Mouse (Mus musculus): ENCODE results near the gene Rexo2. TPM values are rescaled to one million over a fixed set of nuclear protein-coding genes. Genes with fewer than 3 reads are reported as not detected.
"Not testable (repeated sequence)": the region's sequence is repeated elsewhere in the genome, so short reads cannot be mapped to it uniquely, and the experiment has no call there.

Gene Rexo2
- 10 to 100 TPM; 63.5 to 72.7 (median 67.9) TPM for total RNA-seq (2022)

GRCm38 (mm10) chr9:48480411-48481213, at the start of gene Rexo2:
Gene Rexo2 (minus strand): TSS chr9:48480623.
- peak; percentile 95 for DNase-seq (ENCODE audit: low spot score)

GRCm38 (mm10) chr9:48526520-48526919, 46.1 kb upstream of the Rexo2 start:
- DNase-seq (ENCODE audit: low spot score), result no peak

DNA sequence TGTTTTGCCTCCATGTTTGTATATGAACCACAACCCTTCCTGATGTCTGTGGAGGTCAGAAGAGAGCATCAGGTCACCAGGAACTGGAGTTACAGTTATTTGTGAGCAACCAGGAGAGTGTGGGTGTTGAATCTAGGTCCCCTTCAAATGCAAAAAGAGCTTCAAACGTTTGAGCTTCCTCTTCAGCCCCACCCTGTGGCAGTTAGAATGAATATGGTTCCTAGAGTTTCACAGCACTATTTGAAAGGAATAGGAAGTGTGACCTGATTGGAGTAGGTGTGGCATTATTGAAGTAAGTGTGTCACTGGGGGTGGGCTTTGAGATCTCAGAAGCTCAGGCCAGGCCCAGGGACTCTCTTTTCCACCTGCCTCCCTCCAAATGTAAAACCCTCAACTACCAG, 45.1 kb upstream of the Rexo2 start:
- no peak for DNase-seq (ENCODE audit: low spot score)

DNA sequence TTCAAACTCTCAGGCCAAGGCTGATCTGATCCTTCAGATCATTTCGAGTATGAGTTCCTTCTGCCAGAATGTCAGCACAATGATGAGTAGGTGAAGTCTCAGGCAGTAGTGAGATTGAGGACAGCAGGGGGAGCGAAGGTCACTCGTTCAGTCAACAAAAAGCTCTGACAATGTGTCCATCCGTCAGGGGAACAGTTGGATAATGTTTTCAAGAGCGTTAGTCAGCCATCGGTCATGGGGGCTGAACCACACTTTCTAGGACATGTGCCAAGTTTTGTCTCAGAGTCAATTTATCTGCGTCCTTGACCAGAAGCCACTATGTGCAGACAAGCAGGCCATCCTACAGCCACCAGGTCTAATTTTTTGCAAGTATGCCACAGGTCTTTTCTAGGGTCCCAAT, 40.0 kb upstream of the Rexo2 start:
- not testable (repeated sequence) for DNase-seq (ENCODE audit: low spot score)

GRCm38 (mm10) chr9:48517372-48518130, 37.1 kb upstream of the Rexo2 start:
- DNase-seq (ENCODE audit: low spot score), result no peak

- no peak for DNase-seq (ENCODE audit: low spot score)
Observed at GRCm38 (mm10) chr9:48516615-48517371, 36.4 kb upstream of the Rexo2 start.

DNA sequence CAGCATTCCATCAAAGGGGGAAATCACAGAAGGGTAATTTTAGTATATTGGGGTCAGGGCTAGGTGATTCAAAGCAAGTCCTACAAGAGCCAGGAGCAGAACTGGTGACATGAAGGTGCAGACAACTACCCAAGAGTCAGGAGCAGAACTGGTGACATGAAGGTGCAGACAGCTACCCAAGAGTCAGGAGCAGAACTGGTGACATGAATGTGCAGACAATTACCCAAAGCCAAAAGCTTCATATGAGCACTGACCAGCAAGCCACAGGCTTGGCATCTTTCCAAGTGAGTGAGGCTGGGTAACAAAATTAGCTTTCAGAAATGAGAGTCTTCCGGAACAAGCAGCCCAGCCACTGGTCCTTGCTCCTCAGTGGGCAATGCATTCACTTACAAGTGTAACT, 34.9 kb upstream of the Rexo2 start:
- DNase-seq (ENCODE audit: low spot score), result peak; percentile 29

- DNase-seq (ENCODE audit: low spot score), result no peak
Observed at GRCm38 (mm10) chr9:48510134-48510533, 29.7 kb upstream of the Rexo2 start.

GRCm38 (mm10) chr9:48504741-48505365, 24.4 kb upstream of the Rexo2 start:
- no peak for DNase-seq (ENCODE audit: low spot score)

DNA sequence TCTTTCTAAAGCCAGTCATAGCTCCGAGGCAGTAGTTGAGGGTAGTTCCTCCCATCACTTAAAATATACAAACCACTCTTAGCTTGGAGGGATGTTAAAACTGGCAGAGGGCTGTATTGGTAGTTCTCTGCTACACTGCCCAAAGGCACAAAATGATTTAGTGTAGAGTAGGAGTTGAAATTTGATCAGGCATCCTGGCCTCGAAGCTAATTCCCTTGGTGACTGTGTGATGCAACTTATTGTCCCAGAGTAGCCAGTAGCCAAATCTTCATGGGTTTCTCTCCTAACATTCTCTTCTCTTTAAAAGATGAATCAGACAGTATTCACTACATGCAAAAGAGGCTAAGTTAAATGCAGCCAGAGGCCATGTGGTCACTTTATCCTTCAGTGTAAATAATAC, 22.6 kb upstream of the Rexo2 start:
- no peak for DNase-seq (ENCODE audit: low spot score)

DNA sequence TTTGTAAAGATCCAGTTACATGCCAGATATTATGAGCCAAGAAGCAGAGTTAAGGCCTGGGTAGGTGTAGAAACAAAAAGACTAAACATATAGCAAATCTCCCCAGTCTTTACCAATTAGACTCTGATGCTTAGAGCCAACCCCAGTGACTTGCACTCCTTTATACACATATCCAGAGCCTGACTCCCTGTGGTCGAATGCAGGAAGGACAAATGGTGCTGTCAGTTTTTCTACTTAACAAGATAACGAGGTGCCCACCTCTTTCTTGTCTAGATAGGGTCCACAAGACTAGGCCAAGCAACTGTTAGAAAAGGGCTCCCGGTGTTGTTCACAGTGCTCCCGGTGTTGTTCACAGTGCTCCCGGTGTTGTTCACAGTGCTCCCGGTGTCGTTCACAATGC, 20.8 kb upstream of the Rexo2 start:
- no peak for DNase-seq (ENCODE audit: low spot score)

- DNase-seq (ENCODE audit: low spot score), result no peak
Observed at GRCm38 (mm10) chr9:48495548-48495932, 15.1 kb upstream of the Rexo2 start.

DNA sequence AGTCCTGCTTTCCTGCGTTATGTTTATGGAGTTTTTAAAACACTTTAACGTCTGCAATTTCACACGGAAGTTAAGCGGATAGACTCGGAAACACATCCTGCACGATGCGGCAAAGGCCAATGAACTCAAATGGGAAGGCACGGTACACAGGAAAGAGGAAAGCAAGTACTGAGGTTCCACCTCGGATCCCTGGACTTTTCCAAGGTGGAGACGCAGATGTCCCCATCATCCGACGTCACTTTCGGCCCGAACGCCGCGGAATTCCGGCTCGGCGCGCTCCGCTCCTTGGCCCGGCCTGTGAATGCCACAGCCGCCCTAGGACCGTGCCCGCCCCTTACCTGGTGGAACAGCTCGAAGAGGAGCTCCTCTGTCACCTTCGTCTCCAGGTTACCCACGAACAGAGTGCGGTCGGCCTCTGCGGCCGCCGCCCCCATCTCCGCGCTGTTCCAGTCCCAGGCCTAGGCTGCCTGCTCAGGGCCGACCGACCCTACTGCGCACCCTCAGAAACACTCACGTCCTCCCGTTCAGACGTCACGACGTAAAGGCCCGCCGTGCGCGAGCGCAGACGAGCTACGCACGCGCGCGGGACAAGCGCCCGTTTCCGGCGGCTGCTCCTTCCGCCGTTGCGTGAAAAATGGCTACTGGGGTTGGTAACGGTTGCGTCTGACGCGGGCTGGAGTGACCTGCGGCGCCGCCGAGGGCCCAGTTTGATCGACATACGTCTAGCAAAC, 14.6 kb upstream of the Rexo2 start, which contains the start of the genes Rbm7 and Gm5617:
Gene Rbm7, minus strand, starts transcription at position 483 of the 731 bp plus-strand sequence.
Gene Gm5617, plus strand, starts transcription at position 626 of the 731 bp plus-strand sequence.
- DNase-seq (ENCODE audit: low spot score), result peak; percentile 95

GRCm38 (mm10) chr9:48481214-48482134, 1.1 kb upstream of the Rexo2 start:
- no peak for DNase-seq (ENCODE audit: low spot score)

- DNase-seq (ENCODE audit: low spot score), result peak; percentile 4
Observed at GRCm38 (mm10) chr9:48479838-48480410, 499 bp downstream of the Rexo2 start.

GRCm38 (mm10) chr9:48478808-48479207, 1.6 kb downstream of the Rexo2 start:
- DNase-seq (ENCODE audit: low spot score), result no peak

DNA sequence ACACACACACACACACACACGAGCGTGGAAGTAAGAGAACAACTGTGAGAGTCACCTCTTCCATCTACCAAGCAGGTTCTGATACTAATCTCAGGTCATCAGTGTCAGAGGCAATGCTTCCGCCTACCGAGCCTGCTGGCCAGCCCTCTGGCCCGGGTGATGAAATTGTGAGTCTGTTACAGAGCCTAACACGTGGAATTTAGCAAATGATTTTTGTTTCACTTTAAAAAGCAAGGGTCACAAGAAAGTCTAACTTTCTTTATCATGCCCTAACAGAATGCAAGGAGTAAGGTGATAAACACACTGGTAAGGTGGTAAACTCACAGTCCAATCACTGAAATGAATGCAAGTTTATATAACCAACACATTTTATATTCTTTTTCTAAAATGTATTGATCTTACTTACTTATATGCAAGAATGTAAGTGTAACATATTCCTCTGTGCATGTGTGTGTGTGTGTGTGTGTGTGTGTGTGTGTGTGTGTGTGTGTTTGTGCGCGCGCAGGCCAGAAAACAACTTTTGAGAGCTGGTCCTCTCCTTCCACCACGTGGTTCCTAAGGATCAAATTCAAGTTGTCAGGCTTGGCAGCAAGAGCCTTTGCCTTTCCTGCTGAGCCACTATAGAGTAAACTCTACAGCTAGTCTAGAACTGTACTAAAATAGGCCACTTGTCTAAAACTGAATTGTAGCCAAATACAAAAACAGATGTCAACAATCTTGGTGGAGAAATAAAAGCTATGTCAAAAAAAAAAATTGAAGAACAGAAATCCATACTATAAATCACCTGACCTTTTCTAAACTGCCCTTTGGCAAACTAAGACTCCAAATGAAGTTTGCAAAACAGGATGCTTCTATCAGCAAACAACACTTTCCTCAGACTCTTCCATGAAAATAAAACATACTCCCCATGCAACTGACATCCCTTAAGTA, 3.9 kb downstream of the Rexo2 start:
- DNase-seq (ENCODE audit: low spot score), result no peak

DNA sequence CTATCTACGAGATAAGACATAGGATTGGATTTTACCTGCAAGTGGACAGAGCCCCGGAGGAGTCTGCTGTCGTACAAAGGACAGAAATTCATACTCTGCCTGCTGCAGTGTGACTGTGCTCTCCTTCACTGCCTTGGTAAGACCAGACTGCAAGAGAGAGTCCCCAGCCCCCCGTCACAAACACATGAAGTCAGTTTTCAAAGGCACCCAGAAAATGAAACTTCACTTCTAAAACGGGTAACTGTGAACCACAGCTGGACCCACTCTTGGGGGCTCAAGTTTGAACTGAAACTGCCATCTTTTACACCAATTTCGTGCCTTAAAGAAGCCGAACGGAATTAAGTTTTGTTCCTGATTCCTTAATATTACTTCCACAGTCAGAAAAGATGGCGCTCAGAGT, 6.1 kb downstream of the Rexo2 start:
- DNase-seq (ENCODE audit: low spot score), result no peak
